Mouse (Mus musculus) layer of hippocampus, adult 11-12 months (tissue): Measurements from ENCODE around the gene Slc25a30.
A peak's percentile ranks its signal among the peaks of the same experiment; 100 is the strongest.
"Not testable (repeated sequence)": the region's sequence is repeated elsewhere in the genome, so short reads cannot be mapped to it uniquely, and the experiment has no call there.

Experiments used
- DNase-seq: peaks from one replicate; pipeline ENCODE4 v3.0.0; 2022; ENCODE audit warnings: low spot score

The Slc25a30 gene

DNA sequence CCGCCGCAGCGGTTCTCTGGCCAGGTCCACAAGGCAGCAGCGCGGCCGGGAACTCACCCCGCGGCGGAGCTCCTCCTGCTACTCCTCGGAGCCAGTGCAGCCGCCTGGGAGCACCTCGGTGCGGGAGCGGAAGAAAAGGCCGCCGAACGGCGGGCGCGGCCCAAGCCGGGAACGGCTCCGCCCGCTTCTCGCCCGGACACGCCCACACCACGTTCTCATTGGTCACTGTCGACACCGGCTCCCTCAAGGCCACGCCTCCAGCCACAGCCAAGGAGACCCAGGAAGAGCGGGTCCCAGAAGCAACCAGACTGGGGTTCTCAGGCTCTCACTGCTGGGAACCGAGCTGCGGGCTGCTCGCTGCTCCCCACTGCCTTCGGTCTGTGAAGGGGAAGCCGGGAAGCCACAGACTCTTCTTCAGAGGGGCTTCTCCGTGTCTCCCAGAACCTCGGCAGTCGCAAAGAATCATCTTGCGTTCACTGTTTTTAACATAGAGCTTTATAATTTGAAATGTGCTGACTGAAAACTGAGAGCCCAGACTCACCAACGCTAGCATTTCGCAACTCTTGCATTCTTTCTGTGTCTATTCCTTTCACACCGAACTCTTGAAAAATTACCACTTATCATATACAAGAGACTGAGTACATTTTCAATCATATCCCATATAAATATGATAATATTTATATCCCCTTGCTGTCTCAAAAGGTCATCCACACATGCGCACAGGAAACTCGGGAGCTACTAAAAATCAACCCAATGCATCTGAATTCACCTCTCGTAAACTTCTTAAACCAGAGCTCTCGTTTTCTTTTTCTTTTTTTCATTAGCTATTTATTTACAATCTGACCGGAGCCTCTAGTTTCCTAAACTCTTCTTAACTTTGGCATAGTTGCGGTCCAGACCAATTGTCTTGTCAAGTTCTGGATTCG lies at the start of gene Slc25a30:
Slc25a30 (minus strand) TSS at position 170 of the 926 bp plus-strand sequence.
- peak; percentile 97 for DNase-seq

DNA sequence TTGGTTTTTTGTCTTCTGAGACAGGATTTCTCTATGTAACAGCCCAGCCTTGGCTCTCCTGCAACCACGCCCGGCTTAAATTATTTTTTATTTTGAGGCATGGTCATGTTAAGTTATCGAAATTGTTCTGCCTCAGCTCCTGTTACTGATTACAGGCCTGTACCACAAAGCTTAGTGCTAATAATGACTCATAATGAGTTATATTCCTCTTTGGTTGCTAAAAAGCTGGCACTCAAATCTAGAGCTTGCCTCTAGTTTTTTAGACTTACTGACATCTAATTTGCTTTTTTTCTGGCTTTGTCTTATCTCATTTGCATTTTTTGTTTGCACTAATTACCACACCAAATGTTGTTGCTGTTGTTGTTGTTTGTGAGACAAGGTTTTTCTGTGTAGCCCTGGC lies 49.7 kb upstream of the Slc25a30 start:
- no peak for DNase-seq

DNA sequence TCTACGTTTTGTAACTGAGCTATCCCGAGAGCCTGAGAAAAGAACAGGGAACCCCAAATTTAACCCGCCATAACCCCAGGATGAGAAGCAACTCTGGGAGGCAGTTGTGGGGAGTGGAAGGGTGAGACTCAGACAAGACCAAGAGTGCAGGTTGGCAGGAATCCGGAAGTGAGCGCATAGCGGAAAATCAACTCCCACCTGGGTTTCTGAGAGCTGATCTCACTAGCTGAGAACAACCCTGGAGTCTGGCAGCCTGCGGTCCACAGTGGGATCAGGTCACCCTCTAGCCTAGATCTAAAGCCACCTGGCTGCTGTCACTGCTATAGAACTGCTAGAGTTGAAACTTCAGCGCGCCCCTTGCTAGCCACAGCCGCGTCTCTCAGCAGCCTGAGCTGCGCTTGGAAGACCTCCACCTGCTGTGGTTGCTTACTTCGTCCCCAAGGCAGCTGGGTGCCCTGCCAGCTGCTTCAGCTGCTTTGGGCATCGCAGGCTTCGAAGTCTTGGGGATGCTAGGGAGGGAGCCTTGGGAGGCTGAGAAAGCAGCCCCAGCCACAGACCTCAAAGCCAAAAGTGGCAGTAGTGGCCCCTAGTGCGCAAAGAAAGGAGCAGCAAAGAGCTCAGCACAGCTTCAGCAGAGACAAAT lies 48.0 kb upstream of the Slc25a30 start:
- DNase-seq, result no peak

DNA sequence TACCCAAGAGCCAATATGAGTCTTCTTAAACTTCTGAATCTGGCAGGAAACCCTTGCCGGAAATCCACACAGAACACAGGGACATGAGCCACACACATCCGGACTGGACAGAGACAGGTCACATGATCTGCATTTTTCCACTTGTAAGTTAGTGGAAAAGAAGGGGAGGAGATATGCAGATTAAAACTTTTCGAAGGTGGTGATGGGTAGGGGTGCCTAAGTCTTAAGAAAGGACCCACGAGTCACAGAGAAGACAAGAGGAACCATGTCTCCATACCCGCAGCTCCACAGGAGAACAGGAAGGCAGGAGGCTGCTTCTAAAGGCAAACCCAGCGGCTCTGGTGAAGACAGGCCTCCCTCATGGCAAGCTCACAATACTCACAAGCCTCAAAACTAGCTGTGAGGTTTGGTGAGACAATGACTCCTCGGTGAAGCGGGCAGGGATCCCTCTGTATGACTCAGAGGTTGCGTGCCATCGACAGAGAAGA lies 47.5 kb upstream of the Slc25a30 start:
- peak; percentile 67 for DNase-seq

DNA sequence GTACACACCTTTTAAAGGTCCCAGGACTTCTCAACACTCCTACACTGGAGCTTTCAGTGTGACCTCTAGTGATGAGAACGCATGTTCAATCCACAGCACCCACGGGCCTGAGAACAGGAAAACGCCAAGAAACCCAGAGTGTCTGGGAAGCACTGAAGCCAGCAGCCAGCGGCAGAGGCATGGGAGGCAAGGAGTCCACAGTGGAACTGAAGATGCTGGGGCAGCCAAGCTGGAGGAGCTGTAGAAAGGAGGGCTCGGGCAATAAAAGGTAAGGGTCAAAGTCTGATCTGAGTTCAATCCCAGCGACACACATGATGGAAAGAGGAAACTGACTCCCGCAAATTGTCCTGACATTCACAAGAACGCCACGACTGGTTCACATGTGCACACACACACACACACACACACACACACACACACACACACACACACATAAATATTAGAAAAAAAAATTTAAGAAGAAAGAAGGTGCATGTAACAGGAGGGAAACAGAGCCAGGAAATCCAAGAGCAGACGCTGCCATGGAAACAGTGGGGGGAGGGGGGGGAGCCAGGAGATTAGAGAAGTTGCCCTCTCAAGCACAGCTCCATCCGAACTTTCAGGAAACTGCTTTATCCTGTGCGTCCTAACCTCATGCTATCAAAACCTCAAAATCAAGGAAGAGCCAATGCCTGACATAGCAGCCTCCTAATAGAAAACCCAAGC lies 46.9 kb upstream of the Slc25a30 start:
- DNase-seq, result no peak

DNA sequence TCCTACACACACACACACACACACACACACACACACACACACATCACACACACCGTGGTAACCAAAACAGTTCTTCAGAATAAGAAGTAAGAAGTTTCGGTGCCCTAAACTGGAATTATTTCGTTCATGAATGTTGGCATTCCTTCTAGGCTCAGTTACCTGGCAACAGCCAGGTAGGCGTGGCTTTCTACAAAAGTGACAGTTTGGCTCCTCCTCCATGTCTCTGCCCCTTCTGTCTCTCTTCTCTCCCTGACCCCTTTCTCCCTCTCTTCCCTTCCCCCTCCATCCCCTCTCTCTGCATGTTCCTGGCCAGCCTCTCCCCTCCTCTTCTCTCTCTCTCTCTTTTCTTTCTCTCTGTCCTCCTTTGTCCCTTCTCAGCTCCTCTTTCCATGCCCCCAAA lies 46.1 kb upstream of the Slc25a30 start:
- DNase-seq, result no peak

DNA sequence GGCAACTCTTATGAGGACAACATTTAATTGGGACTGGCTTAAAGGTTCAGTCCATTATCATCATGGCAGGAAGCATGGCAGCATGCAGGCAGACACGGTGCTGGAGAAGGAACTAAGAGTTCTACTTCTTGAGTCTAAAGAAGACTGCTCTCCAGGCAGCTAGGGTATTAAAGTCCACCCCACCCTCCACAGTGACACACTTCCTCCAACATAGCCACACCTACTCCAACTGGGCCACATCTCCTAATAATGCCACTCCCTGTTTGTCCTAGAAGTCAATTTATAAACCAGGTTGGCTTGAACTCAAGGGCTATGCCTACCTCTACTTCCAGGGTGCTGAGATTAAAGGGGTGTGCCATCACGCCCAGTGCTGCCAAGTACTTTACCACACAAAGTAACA lies 45.2 kb upstream of the Slc25a30 start:
- no peak for DNase-seq

DNA sequence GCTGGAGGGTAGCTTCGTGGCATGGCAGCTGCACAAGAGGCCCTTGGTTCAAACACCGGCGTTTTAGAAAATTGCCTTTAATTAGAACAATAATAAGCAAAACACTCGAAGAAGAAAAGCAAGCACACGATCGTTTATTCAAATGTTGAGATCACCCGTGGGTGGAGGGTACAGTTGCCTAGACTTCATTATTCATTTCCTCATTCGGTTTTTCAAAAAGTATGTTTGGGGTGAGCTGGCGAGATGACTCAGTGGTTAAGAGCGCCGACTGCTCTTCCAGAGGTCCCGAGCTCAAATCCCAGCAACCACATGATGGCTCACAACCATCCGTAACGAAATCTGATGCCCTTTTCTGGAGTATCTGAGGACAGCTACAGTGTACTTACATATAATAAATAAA lies 43.0 kb upstream of the Slc25a30 start:
- DNase-seq, result not testable (repeated sequence)

DNA sequence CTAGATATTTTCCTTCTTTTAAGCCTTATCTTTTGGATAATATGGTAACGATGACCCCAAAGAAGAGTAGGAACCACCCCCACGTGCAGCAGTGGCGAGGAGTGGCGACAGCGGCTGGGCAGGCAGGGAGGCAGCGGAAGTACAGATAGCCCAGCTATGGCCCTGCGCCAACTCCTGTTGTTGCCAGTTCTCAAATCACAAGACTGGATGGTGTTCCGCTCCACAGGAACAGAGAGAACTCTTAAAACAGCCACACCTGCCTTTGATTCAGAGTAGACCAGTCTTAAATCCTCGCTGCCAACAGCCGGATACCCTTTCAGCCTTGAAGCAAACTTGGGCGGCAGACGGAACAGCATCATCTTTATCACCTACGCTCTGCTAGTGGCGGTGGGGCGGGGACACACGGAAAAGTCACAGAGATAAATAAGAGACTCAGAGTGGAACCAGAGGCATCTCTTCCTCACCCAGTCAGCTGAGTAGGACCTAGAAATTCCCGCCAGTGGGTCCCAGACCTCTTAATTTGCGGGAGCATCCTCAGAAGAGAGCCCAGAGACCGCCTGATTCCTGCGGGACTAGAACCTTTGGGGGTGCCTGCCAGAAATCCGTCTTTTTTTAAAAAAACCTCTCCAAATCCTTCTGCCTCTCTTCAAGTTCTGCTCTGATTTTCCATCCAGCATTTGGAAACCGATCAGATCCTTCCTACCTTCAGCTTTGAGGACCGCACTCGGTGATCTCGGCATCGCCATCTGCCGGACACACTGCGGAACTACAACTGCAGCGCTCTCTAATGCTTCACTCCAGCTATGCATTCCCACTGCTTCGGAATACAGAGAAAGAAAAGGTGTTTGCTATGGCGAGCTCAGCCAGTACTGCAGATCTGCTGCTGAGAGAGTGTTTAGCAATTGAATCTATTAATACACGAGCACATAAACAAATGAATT lies 42.3 kb upstream of the Slc25a30 start:
- DNase-seq, result peak; percentile 94

DNA sequence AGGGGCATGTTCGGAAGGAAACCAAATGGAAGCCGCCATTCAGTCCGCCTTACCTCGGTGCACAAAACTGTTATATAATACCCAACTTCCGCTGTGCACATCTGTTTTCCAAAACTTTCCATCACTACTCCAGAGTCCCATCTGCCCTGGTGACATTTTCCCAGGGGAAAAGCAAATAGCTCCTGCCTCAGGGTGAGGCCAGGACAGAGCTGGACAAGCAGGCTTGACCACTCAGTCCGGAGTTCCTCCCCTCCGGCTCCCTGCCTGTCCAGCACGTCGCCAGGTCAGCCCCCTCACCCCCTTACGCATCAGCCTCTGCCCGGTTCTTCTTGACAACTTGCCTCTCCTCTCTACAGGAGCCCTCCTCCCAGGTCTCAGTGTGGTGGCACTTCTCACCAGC lies 41.4 kb upstream of the Slc25a30 start:
- DNase-seq, result no peak

DNA sequence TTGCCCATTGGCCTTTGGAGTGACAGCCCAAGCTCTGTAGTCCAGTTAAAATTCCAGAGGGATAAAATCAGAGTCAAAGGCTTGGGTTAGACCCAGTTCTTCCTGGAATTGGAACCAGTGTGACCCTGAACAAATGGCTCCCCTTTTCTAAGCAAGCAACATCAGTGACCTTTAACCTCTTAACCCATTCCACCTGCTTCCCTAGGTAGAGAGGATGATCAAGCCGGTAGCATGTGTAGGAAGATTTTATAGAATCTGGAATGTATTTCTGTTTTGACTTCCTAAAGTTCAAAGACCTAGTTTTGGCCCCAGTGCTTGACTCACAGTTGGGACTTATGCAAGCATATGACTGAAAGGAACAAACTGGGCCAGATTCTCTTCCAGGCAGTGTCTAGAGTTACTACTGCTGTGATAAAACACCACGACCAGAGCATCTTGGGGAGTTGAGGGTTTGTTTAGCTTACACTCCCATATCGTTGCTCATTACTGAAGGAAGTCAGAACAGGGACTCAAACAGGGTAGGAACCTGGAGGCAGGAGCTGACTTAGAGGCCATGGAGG lies 40.1 kb upstream of the Slc25a30 start:
- DNase-seq, result no peak

DNA sequence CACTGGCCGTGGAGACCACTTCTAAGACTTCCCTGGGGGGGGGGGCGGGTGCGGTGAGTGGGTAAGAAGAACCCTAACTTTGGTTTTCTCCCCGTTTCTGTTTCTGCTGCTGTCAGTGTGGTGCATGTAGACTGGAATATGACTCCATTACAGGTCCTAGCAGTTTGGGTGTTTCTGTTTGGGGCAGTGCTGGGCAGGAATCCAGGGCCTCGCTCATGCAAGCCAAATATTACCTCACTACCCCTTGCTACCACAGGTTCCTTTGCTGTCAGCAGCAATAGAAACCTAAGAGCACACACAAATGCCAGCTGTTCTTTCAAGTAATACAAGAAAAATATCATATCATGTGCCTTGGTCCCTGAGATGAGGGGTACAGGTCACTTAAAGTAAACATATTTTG lies 33.2 kb upstream of the Slc25a30 start:
- no peak for DNase-seq

DNA sequence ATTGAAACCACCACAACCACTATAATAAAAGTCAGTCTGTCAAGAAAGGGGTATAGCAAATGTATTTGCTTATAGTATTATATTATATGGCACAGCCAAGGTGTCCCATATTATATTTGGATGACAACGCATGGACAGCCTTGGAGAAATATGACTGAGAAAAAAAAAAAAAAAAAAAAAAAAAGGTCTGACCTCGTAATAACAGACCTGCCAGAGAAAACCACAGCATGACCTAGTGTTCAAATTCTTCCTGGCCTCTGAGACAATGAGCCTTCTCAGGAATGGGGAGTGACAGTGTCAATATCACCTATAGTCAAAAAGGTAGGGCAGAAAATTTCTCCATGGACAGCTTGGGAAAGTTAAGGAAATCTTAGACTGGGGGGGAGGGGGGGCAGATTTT lies 32.5 kb upstream of the Slc25a30 start:
- DNase-seq, result no peak

DNA sequence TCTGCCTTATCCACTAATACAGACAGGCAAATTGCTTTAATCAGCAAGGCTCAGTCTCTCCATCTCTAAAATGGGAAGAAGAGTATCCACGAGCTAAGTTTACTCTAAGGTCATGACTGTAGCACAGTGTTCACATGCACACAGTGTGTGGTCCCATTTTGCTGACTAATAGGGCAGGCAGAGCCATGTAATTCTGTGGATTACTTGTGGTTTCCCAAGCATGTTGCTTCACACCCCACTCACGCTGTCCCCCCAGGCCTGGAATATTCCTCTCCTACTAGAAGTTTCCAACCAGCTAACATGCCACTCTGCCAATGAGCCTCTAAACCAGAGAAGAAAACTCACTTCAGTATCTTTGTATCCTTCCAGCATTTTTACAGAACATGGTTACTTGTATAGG lies 31.7 kb upstream of the Slc25a30 start:
- no peak for DNase-seq

DNA sequence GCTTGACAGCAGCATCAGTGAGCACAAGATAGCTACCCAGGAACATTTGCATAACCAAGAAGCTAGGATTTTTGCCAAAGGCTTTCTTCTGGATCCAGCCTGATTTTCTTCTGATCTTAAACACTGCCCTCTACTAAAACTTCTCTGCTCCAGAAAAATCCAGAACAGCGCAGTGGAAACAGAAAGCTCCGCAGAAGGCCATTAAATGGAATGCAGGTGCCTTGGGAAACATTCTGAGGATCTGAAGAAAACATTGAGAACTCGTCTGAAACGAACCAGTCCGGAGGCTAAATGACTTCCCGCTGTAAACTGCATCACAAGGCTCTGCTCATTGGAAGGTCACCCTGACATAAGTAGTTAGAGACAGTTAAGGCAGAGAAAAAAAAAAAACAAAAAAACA lies 23.1 kb upstream of the Slc25a30 start:
- DNase-seq, result no peak

DNA sequence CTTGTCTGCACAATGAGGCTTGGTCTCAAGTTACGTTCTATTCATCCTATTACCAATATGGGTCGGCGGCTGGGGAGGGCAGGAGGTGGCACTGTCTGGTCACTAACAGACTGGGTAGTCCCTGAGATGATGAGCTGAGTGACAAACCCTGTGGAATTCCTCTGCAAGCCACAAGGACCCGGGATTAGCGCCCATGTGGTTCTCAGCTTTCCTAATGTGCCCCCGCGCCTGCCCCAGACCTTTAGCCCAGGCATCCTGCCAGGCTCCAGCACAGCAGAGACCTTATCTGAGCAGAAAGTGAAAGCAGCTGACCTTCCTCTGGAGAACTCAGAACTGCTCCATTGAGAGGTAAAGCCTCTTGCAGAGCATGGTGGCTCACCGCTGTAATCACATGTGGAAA lies 21.0 kb upstream of the Slc25a30 start:
- DNase-seq, result no peak

DNA sequence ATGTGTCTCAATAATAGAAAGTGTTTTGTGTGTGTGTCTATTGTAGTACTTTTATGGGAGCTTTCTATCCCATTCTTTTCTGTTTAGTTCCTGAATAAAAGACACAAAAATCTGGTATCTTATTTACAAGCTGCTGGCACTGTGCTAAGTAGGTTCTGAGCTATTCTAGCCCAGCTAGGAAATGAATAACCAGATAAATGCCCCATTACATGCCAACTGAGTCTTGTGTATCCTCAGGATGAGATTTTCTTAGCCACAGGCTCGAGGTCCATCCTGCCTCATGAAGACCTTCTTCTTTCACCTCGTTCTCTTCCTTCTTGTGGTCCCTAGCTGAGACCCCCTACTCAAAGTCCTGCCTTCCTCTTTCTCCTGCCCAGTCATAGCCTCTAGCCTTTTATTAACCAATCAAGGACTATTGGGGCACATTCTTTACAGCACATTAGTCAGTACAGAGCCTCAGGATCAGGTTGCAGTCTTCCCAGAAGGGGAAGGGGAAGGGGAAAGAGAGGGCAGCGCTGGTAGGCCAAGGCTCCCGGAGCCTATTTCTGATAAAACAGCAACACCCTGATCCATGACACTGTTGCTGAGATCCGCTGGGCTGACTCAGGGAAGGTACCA lies 11.0 kb upstream of the Slc25a30 start:
- DNase-seq, result no peak

DNA sequence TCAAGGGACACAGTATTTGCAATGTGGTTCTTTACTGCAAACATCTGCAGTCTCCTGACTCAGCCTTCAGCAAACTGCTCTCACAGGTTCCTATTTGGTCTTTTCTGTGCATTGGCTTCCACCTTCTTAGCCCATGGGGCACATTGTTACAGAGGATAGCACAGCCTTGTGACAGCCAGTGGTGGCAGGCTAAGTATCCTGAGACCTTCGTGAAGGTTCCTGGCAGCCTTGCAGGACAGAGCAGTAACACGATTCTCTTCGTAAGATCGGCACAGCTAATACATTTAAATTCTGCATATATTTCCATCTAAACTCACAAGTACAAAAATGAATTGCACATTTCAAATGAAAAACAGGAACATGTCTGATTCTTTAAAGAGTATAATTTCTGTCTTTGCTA lies 9.1 kb upstream of the Slc25a30 start:
- no peak for DNase-seq

DNA sequence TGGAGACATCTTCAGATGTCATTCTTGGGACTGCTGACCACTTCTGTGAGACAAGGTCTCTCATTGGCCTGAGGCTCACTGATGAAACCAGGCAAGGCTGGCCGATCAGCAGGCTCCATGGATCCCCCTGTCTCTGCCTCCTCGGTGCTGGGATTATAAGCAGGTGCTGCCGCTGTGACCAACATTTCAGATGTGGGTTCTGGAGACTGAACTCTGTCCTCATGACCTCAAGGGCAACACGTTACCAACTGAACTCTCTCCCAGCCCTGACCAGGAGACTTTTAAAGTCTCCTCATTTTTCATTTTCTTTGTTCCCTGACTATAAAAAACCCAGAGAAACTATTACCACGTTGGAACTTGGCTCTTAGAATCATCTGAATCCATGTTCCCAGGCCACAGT lies 7.9 kb upstream of the Slc25a30 start:
- DNase-seq, result no peak

DNA sequence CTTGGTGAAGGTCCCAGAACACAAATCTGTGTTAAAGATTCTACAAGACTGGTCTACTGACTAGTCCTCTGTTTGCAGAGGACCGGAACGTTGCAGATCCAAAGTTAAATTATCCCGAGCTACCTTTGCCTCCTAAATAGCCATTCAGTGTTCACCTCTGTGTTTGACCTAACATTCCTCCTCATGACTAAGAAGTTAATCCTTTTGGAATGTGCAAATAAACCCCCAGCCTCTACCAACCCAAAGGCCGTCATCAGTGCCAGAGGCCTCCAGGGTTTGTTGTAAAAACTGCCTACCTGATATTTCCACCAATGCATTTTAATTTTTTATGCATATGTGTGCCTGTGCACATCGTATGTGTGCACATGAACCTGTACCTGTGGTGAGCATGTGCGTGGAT lies 7.5 kb upstream of the Slc25a30 start:
- DNase-seq, result no peak

DNA sequence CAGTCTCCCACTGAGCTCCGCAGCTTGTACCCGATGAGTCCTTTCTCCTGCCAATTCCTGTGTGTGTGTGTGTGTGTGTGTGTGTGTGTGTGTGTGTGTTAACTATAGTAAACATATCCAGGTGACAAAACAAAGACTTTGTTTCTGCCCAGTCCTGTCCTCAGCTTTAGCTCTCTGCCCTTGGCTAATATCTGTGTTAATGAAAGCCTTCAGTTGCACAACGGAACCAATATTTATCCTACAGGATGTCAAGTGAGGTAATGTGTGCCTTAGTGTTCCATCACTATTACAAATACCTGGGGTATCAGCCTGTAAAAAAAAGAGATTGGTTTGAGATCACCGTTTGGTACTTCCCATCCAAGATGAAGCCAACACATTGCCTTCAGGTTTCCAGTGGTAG lies 6.3 kb upstream of the Slc25a30 start:
- DNase-seq, result no peak
